Mouse (Mus musculus): ENCODE measurements at regions not wholly inside any gene's neighbourhood (a gene's known extent, or its start where the extent isn't known, plus 50 kb on each side); places are given as distances from the start of the nearest gene placed in this dataset.

- TF ChIP-seq CTCF (IDR thresholded peaks at IDR 0.05; ENCODE audit: insufficient read depth, low read length) (no peak), POLR2A (IDR thresholded peaks at IDR 0.05; ENCODE audit: borderline replicate concordance, extremely low read depth, low read depth, low read length) (no peak)
These were observed 50.1 kb upstream of the Foxp4 start for GRCm38 (mm10) chr17:47974503-47974902.

All from lung, adult 2 months (tissue).